Mouse (Mus musculus): ENCODE measurements around the gene Grm7. TPM values are rescaled to one million over a fixed set of nuclear protein-coding genes. Genes with fewer than 3 reads are reported as not detected.
A peak's percentile ranks its signal among the peaks of the same experiment; 100 is the strongest.

Grm7 gene
- total RNA-seq, 2 experiments from 2014 or later, result 79.5 to 85.8 TPM

DNA sequence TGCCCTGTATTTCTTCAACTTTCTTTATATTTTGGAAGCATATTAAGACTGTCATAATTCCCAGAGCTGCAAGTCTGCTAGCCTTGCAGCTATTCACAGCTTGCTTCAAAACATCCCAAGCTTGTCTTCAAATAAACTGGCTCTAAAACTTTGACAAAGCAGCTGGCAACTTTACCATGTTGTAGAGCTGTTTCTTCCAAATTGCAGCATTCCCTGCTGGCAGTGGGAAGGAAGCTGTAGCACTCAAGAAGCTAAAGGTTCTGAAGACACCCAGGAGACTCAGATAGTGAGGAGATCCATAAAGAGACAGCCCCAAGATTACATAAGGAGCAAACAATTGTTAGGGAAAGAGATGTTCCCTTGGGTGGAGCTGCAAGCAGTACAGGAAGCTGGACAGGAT lies 846.8 kb downstream of the Grm7 start:
- intact Hi-C loops (cut with DNase I), result loop anchor here (5.0 kb wide), 1 partner anchor 120 kb away; no protein-coding TSS in a partner anchor
- DNase-seq (ENCODE audit: low spot score in 2 of 2), result peak in 1 of 2 experiments; percentile 71

DNA sequence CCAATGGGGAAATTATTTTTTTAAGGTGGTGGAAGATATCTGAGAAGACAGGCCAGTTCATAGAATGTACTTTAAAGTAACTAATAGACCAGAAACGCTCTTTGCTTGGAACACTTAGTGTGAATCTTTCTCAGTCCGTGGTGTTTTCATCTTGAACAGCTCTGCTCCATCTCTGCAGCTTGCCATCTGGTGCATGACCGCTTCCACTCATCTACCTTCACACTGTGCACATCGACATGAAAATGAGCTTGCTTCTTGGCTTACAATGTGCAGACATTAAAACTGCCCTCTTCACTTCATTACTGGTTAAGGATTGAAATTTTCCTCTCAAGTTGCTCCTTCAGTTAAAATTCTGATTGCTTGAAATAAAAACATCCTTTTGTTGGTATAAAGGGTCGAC lies 854.2 kb downstream of the Grm7 start:
- peak in 1 of 2 experiments; percentile 58 for DNase-seq (ENCODE audit: low spot score in 2 of 2)
- intact Hi-C loops (cut with DNase I), result no loop called here

DNA sequence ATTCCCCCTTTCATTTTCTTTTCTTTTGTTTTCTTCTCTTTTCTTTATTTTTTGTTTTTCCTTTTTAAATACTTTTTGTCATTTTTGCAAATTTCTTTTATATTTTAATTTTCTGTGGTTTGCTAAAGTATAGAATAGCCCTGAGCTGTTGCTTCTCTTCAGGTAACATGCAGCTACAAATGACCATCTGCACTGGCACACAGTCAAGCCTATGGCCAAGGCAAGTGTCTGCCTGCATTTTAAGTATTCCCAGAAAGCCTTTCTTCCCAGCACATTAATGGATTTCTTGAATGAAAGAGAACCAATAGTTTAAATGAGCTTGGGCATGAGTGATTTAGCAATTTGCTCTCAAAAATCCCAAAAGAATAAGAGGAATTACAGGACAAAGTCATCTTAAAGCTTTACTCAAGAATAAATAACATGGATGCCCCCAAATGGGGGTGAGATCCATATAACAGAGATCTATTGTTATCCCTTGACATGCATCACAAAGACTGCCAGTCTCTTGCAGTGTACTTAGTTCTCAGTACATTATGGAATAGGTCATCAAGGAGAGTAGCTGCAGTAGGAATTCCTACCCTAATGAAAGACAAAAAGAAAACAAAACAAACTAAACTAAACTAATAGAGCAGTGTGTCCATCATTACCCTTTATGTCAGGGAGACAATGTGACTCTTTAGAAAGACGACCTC lies 865.5 kb downstream of the Grm7 start:
- no peak for DNase-seq (ENCODE audit: low spot score in 2 of 2)
- intact Hi-C loops (cut with DNase I), result no loop called here

DNA sequence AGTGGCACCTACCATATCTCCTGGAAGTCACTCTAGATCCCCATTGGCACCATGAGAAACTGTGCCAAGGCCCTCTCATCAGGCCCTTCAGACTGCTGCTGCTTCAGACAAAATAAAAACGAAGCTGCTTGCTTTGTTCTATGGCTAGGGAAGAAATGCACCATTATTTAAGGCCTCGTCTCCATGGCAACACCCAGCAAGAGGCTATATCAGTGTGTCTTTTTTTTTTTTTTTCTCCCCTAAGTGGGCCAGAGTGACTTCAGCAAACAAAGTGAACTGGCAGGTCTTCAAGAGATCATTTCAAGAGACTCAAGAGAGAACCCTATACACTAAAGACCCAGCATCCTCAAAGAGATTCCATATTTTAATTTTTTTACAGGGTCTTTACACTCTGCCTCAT lies 867.0 kb downstream of the Grm7 start:
- DNase-seq (ENCODE audit: low spot score in 2 of 2), result peak; percentile 6 to 43
- intact Hi-C loops (cut with DNase I), result no loop called here

DNA sequence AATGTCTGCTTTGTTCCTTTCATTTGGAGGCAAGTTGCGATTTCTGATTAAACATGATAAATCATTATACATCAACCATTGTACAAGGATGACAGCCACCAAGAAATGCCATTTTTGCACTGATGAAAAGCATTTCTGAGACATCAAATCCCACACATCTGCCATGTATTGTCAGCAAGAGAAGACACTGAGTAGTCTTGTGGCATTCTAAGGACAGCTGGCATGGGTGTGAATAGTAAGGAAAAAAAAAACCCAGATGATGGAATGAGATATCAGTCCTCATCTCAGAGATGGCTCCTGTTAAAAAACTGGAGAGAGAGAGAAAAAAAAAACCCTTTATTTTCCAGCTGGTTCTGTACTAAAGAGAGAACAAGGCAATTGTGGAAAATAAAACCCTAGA lies 875.8 kb downstream of the Grm7 start:
- DNase-seq (ENCODE audit: low spot score in 2 of 2), result peak in 1 of 2 experiments; percentile 55
- intact Hi-C loops (cut with DNase I), result no loop called here

DNA sequence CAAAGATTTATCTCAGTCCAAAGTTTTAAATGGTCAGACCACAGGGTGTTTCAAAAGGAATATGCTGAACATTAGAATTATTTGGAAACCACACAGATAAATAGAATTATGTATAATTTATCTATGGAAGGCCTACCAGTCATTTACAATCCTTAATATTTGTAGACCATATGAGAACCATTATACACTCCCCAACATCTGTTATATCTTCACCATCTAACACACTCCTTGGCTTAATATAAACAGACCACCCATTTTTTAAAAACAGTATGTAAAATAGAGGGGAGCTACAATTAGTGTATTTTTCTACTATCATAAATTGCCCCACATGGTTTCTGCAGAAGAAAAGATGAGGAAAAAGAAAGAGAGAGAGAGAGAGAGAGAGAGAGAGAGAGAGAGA lies 876.7 kb downstream of the Grm7 start:
- intact Hi-C loops (cut with DNase I), result no loop called here
- no peak for DNase-seq (ENCODE audit: low spot score in 2 of 2)

DNA sequence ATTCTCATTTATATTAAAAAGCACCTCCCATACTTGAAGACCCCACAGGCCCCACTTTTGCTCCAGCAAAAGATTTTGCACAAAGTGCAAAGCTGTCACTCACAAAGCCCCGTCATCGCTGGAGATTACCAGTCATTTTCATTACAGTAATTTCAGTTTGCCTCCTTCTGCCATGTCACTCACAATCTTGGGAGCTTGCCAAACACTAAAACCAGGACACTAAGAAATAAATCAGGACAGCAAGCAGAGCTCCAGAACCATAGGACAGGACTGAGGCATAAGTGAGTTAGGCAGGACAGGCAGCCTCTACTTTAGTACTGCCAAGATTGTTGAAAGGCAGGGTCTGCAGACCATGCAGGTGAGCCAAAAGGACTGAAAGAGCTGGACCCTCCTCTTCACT lies 884.6 kb downstream of the Grm7 start:
- intact Hi-C loops (cut with DNase I), result no loop called here
- no peak for DNase-seq (ENCODE audit: low spot score in 2 of 2)

DNA sequence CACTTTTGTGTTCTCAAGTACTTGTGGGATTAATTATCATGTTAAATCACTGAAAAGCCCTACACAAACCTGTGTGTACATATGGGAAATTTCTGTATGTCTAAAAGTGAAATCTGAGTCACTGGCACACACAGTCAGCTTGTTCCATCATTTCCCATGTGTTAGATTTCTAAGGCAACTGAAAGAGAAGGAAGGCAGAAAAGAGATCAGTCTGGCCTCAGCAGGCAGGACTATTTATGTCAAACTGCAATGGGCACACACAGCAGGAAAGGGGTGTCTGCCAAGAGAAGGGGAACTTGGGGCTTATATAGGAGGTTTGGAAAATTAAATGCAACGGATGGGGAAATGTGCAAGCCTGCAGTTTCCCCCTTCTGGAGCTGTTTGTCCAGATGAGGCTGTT lies 913.2 kb downstream of the Grm7 start:
- peak in 1 of 2 experiments; percentile 54 for DNase-seq (ENCODE audit: low spot score in 2 of 2)
- intact Hi-C loops (cut with DNase I), result no loop called here

DNA sequence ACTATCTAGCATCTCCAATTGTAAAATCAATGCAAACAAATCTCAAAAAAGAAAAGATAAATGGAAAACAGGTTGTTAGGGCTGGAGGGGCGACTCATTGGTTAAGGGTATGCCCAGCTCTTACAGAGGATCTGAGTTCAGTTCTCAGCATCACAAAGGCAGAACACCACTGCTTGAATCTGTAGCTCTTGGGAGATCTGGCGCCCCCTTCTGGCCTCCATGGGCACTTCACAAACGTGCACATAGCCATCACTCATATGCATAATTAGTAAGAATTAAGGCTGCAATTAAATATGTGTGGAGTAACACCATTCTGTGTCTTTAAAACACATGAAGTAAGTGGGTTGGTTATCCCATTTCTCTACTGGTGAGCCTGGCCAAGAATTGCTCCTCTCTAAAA lies 914.1 kb downstream of the Grm7 start:
- intact Hi-C loops (cut with DNase I), result no loop called here
- DNase-seq (ENCODE audit: low spot score in 2 of 2), result no peak

DNA sequence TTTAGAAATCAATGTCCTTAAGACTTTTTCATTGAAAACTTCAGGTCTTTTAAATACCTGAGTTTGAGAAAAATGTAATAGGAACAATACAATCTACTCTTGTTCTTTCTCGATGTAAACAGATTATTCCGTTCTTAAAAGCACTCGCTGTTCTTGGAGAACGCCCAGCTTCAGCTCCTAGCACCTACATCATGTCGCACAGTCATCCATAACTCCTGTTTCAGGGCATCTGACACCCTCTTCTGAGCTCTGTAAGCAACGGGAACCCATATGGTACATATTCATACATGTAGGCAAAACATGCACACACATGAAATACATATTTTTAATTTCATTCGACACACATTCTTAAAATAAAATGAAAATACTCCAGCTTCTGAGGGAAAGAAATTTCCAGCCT lies 916.0 kb downstream of the Grm7 start:
- DNase-seq (ENCODE audit: low spot score in 2 of 2), result peak in 1 of 2 experiments; percentile 17
- intact Hi-C loops (cut with DNase I), result no loop called here

DNA sequence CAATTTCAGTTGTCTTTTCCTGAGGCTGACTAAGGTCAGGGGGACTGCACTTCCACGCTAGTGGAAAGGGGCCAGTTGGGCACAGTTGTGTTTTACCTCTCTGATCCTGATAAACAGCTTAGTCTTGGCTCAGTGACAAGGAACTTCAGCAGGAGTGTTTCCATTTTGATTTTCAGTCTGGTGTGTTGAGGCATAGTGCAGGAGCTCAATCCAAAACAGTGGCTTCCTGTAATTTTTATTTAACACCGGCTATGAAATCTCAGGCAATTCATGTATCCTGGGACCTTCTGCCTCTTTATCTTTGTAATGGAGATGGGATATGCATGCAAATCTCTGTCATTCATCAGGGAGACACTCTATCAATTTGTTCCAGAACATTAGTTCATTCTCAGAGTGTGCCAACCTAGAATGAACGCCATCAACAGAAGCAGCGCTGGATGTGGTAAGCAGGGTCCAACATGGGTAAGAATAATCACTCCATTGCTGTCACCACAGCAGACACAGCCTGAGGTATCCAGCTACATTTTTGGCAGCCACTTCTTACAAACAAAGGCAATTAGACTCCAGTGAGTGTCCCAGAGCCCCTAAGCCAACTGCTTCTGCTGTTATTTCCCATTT lies 926.2 kb downstream of the Grm7 start:
- intact Hi-C loops (cut with DNase I), result no loop called here
- DNase-seq (ENCODE audit: low spot score in 2 of 2), result no peak

DNA sequence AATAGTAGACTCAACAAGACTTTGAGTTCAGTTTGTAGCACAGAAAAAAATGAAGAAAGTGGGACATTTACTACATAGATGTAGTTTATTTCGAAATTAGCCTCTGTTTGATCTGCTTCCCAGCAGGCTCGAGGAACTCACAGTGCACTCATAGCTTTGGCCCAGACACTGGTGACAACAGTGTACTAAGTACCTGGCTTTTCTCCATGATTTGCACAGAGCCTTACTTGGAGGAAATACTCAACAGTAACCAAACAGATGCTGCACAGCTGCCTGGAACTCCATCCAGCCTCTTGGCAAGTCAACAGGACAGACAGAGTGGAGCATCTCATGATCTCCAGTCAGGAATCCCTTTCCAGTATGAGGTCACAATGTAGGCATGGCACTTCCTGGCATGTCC lies 939.5 kb downstream of the Grm7 start:
- intact Hi-C loops (cut with DNase I), result no loop called here

DNA sequence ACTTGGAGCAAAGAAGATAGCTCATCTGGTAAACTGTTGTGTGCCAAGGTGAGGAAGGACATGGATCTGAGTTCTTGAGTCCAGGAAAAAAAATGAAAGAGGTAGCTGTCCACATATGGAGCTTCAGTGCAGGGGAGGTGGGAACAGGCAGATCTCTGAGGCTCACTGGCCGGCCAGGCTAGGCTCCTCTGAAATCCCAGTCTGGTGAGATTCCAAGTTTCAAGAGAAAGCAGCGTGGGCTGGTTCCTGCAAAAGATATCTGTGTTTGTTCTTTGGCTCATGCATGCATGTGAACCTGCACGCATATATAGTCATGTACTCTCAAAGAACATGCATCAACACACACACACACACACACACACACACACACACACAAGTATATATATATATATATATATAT lies 942.2 kb downstream of the Grm7 start:
- peak in 1 of 2 experiments; percentile 76 for DNase-seq (ENCODE audit: low spot score in 2 of 2)
- intact Hi-C loops (cut with DNase I), result no loop called here

More for the DNA sequence above, 939.5 kb downstream of the Grm7 start:
- no peak for DNase-seq (ENCODE audit: low spot score in 2 of 2)

DNA sequence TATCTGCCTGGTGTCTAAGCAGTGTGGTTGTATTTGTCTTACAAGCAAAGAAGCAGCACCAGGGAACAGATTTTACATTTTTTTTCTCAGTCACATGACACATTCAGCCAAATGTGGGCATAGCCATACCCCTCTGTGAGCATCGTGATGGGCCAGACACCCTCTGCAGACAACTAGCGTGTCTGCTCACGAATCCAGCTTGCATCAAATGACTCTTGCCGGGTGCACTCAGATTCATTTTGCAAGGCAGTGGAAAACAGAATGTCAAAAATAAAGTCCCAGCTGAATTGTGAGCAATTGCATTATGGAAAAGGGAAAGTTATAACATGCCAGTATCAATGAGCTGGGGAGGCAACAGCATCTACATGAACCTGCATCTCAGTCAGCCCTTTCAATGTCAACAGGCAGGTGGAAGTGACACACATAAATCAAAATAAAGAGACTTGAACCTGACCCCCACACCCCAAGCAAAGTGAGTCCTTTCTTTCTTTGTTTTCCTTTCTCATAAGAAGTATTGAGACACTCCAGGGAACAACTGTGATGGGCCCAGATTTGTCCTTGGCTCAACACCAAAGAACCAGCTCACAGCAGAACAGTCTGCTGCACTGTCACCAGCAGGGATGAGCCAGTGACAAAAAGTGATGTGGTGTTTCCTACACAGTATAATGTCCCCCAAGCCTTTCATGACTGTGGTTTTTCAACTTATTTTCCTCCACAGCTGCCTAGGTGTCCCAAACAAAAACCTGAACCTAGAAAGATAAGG lies 956.7 kb downstream of the Grm7 start:
- intact Hi-C loops (cut with DNase I), result loop anchor here (5.0 kb wide), 1 partner anchor 55 kb away; no protein-coding TSS in a partner anchor
- DNase-seq (ENCODE audit: low spot score in 2 of 2), result peak; percentile 22 to 72

DNA sequence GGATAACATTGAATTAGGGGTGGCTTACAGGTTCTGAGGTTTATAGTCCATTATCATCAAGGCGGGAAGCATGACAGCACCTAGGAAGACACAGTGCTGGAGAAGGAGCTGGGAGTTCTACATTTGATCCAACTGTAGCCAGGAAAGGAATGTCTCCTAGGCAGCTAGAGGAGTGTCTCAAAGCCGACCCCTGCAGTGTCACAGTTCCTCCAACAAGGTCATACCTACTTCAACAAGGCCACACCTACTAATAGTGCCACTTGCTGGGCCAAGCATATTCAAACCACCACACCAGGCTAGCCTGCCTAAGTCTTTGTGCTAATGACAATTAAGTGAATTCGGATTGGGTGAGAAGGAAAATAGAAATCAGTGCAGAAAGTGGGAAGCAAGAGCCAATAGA lies 965.0 kb downstream of the Grm7 start:
- DNase-seq (ENCODE audit: low spot score in 2 of 2), result no peak
- intact Hi-C loops (cut with DNase I), result no loop called here

DNA sequence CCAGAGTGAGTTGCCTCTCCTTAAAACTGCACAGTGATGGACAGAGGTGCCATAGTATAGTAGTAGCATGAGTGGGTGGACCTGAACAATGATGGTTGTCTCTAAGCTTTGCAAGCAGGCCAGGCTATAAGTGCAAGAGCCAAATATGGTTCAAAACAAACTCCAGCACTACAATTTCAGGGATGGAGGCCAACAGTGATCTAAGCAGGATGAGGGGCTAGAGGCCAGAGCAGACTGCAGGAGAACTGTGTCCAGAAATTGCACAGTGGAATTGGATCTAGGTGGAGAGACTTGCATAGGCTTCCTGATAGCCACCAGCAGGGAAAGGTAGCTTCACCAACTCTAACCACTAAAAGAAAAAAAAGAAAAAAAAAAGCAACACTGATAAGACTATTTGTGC lies 968.5 kb downstream of the Grm7 start:
- DNase-seq (ENCODE audit: low spot score in 2 of 2), result no peak
- intact Hi-C loops (cut with DNase I), result no loop called here

All from left cerebral cortex, postnatal 25 days (tissue).